Mouse (Mus musculus) monocyte, adult 5-6 weeks (primary cell): ENCODE measurements around the gene Slc12a9. TPM values are rescaled to one million over a fixed set of nuclear protein-coding genes. Genes with fewer than 3 reads are reported as not detected.
A peak's percentile ranks its signal among the peaks of the same experiment; 100 is the strongest.
"Not testable (repeated sequence)": the region's sequence is repeated elsewhere in the genome, so short reads cannot be mapped to it uniquely, and the experiment has no call there.

Source experiments
- ATAC-seq: fragments of 153-309, 156-312 bp; replicated peaks from 2 replicates; pipeline ENCODE4 v1.8.0; 2017; ENCODE audit warnings: mild to moderate bottlenecking; ENCODE audit not compliant: low TSS enrichment, insufficient number of reproducible peaks, severe bottlenecking, poor library complexity, low FRiP score
- total RNA-seq: library from RNA; stranded (forward); fragments of 200-1000, 200-491, 200-594 nt; gene quantifications from 3 replicates; pipeline ENCODE4 v1.2.3, GENCODE M21; 2017

Gene Slc12a9
- total RNA-seq, 1 experiment from 2014 or later: 24.2 TPM

DNA sequence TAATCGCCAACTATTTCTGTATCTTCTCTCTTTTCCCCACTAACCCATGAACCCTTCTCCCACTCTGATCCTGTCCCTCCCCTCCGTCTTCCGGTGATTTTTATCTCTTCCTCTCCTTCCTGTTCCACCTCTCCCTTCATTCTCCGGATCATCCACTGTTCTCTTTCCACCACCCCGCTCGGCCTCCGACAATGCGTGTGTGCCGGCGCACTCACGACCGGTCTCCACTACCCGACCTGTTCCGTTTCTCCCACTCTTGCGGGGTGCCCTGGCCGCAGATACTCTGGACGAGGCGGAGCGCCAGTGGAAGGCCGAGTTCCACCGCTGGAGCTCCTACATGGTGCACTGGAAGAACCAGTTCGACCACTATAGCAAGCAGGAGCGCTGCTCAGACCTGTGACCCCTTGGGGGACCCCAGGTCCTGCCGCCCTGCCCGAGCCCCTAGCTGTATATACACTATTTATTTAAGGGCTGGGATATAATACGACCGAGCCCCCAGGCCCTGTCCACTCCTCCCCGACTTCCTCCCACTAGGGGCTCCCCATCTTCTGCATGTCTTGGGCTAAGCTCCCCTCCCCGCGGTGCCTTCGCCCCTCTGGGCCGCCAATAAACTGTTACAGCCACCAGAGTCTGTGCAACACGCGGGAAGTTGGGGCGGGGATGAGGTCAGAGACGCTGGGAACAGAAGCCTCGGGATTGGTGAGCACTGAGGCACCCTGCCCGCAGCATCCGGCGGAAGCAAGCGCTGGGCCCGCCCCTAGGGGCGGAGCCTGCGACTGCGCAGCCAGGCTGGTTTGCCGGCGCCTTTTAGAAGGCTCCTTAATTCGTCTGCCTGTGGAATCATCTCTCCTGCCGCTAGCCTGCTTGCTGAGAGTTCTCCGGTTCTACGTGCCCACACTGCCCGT is 39.3 kb downstream of the Slc12a9 start, which contains the start of gene Ufsp1:
Ufsp1 (plus strand) TSS at position 791 of the 905 bp plus-strand sequence.
- peak; percentile 87 for ATAC-seq

GRCm38 (mm10) chr5:137293282-137293681 is 40.1 kb downstream of the Slc12a9 start:
- ATAC-seq: peak; percentile 36

GRCm38 (mm10) chr5:137291381-137291926 is 41.9 kb downstream of the Slc12a9 start:
- ATAC-seq: no peak

- ATAC-seq: no peak
These were observed 42.7 kb downstream of the Slc12a9 start for GRCm38 (mm10) chr5:137290677-137291076.

GRCm38 (mm10) chr5:137289591-137290365 is 43.6 kb downstream of the Slc12a9 start:
- no peak for ATAC-seq

DNA sequence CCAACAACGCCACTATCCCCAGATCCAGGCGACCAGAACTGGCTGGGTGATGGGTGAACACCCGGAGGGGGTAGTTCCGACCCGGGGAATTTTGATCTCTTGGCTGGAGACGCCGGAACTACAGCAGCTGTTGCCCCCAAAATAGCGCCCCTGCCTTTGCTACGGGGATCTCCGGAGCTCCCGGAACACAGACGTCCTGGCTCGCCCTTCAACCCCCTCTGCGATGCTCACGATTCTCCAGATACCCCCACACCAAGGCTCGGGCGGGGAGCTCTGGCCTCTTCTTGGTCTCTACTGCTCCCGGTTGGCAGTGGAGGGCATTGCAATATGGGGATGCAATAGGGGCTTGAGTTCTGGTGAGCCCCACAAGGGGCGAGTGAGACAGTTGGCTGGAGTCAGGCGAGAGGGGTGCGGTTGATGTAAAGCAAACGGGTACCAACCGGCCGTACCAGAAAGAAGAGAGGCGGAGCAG is 44.4 kb downstream of the Slc12a9 start:
- ATAC-seq: no peak

- ATAC-seq: no peak
These were observed 45.2 kb downstream of the Slc12a9 start for GRCm38 (mm10) chr5:137287953-137288743.

DNA sequence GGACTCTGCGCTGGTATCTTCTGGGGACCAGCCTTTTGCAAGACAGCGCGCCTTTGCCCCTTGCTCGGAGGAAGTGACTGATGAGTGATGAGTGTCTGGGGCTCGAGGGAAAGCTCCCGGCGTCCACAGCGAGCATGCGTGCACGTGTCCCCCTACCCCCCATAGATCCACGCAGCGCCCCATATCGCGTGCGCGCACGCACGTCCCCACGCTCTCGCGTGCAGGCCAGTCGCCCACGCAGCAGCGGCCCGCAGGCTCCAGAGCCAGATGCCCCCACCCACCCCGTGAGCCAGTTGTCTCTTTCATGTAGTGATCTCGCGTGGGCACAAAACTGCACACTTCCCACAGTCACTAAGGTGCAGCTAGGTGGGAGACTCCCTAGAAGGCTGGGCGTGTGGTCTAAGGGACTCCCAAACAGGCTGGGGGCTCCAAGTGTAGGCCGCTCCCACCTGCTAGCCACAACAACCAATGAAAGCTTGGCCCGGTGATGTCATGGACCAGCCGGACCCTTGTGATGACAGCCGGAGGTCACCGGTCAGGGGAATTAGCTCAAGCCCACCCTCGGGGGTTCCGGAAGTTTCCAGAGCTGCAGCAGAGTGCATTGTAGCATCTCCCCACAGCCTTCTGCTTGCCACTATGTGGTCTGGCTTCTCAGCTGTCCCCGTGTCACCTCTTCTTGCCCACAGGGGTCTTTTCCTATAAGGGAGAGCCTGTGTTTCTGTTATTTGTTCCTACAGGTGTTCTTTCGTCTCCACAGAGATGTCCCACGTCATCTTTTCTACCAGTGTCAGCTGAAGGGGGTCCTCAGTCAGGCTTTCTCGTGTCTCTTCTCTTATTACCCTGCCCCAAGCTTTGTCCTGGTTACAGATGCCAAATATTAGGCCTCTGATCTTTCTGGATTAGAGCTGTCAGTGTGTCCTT is 46.1 kb downstream of the Slc12a9 start, which contains the start of gene Ache:
Ache (plus strand) TSS at position 488 of the 921 bp plus-strand sequence.
- no peak for ATAC-seq

- peak; percentile 87 for ATAC-seq
These were observed 46.8 kb downstream of the Slc12a9 start for GRCm38 (mm10) chr5:137286655-137287031.

DNA sequence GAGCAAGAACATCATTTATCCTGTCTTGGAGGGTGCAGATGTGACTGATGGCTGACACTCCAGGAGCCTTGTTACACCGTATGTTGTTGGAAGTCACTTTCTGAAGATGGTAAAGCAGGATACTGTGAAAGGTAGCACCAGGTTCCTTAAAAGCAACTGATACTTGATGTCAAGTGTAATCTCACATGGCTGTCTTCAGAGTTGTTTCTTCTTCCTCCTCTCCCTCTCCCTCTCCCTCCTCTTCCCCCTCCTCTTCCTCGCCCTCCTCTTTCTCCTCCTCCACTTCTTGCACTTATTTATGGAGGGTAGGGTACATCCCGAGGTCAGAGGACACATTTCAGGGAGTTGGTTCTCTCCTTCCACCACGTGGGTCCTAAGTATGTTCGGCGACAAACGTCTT is 47.4 kb downstream of the Slc12a9 start:
- ATAC-seq: no peak

- ATAC-seq: no peak
These were observed 48.4 kb downstream of the Slc12a9 start for GRCm38 (mm10) chr5:137285045-137285444.

DNA sequence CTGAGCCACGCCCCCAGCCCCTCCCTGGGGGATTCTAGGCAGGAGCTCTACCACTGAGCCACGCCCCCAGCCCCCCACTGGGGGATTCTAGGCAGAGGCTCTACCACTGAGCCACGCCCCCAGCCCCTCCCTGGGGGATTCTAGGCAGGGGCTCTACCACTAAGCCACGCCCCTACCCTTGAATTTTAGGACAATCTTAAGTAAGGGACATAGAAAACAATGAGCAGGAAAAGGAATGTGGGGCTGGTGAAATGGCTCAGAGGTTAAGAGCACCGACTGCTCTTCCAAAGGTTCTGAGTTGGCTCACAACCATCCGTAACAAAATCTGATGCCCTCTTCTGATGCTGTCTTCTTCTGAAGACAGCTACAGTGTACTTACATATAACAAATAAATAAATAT is 49.0 kb downstream of the Slc12a9 start:
- not testable (repeated sequence) for ATAC-seq

DNA sequence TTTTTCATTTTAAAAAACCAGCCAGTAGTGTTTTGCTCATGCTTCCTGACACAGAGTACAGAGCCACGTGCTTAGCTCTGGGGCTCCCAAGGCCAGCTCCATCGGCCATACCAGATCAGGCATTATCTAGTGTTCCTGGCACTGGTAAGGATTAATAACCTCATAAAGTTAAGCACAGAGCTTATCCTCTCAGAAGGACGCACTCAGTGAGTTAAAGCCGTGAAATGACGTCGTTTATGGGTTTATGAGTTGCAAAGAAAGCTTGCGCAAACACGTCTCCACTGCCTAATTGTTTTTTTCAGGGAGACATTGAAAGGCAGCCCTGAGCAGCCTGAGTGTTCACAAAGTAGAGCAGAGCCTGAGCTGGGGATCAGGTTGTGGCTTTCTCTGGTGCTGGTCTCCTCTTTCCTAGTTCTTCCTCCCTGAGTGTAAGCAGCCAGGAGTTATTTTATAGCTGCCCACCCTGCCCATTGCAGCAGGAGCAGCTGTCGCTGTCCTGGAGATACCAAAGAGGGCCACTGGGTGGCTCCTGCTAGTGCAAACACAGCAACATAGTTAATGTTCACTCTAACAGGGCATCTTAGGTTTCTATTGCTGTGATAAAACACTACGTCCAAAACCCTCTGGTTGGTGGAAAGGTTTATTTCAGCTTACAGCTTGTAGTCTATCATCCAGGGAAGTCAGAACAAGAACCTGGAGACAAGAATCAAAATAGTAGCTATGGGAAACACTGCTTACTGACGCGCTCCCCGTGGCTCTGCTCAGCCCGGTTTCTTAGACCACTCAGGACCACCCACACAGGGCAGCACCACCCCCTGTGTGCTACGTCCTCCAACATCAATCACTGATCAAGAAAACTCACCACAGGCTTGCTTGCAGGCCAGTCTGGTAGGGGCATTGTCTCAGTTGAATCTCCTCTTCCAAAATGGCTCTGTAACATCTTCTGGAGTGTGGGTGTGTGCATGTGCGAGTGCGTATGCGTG is 55.7 kb downstream of the Slc12a9 start:
- ATAC-seq: peak; percentile 31; the same call in 1 of the 2 replicates

DNA sequence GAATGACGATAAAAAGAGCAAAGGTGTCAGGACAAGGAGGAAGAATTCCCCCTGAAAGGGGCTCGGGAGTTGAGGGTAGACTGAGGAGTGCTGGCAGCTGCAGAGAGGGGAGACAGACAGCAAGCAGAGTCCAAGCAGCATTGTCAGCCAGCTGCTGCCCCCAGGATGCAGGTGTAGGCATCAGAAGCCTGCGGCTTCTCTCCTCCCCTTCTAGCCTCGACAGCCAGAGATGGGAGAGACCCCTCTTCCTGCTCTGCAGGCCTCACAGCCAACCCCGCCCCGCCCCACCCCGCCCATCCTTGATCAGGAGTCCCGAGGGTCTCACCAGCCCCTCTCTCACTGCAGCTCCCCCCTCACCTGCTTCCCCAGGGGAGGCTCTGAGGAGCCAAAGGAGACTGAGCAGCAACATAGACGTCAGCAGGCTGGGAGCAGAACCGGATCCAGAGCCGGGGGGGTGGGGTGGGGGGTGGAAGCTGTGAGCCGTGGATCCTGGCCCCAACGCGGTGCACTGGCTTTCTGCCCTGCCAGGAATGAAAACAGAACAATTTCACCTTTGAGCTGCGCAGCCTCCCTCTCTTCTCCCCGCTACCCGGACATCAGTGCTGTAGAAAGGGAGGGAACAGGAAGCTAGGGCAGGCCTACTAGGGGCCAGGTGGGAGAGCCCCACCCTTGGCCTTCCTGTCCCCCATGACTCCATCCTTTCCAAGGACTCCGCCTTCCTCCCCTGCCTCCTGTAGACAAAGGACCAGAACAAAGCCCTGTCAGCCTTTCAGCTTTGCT is 65.1 kb downstream of the Slc12a9 start:
- ATAC-seq: no peak

GRCm38 (mm10) chr5:137264787-137265186 is 68.6 kb downstream of the Slc12a9 start:
- ATAC-seq: peak; percentile 36
